Mouse (Mus musculus) erythroblast, embryonic 14.5 days (primary cell): ENCODE measurements around the gene Nudc.

ENCODE experiments used
- GATA1 ChIP-seq: IDR thresholded peaks from 2 replicates; pipeline ENCODE4 v1.6.1; 2012; ENCODE audit warnings: low read length, inconsistent platforms, mixed read lengths
- TAL1 ChIP-seq: IDR thresholded peaks from 3 replicates; pipeline ENCODE4 v1.6.1; 2012; ENCODE audit warnings: low read length, inconsistent platforms, mixed read lengths

GRCm38 (mm10) chr4:133574843-133575202, 29.0 kb upstream of the Nudc start:
- TF ChIP-seq TAL1 = no peak
- TF ChIP-seq GATA1 = no peak
